Mouse (Mus musculus): ENCODE results near the gene Scamp2. TPM values are rescaled to one million over a fixed set of nuclear protein-coding genes. Genes with fewer than 3 reads are reported as not detected.

Gene Scamp2
- polyA plus RNA-seq, 1 experiment from 2014 or later: 26.2 TPM

Other genes starting within 250 kb of the Scamp2 start
- 9.0 and 10.4 TPM in 2 replicates for gene Ppcdc, start 120.8 kb upstream of the Scamp2 start, polyA plus RNA-seq (2015; fragmentation: Nextera tagmentation; extraction: Ambion mirVana)
- gene Scamp5, start 92.9 kb upstream of the Scamp2 start, polyA plus RNA-seq (2015; fragmentation: Nextera tagmentation; extraction: Ambion mirVana): 7.8 and 7.9 TPM in 2 replicates
- 0.41 and 0.57 TPM in 2 replicates for gene Rpp25, start 56.9 kb upstream of the Scamp2 start, polyA plus RNA-seq (2015; fragmentation: Nextera tagmentation; extraction: Ambion mirVana)
- 266 and 275 TPM in 2 replicates for gene Cox5a, start 39.7 kb upstream of the Scamp2 start, polyA plus RNA-seq (2015; fragmentation: Nextera tagmentation; extraction: Ambion mirVana)
- gene Fam219b, start 23.4 kb upstream of the Scamp2 start, polyA plus RNA-seq (2015; fragmentation: Nextera tagmentation; extraction: Ambion mirVana): 5.3 and 5.7 TPM in 2 replicates
- 9.9 and 12.3 TPM in 2 replicates for gene Mpi, start 8.2 kb upstream of the Scamp2 start, polyA plus RNA-seq (2015; fragmentation: Nextera tagmentation; extraction: Ambion mirVana)
- 5.2 and 5.5 TPM in 2 replicates for gene Ulk3, start 28.5 kb downstream of the Scamp2 start, polyA plus RNA-seq (2015; fragmentation: Nextera tagmentation; extraction: Ambion mirVana)
- not detected in 2 replicates for gene Cplx3, start 45.3 kb downstream of the Scamp2 start, polyA plus RNA-seq (2015; fragmentation: Nextera tagmentation; extraction: Ambion mirVana)
- gene Lman1l, start 59.8 kb downstream of the Scamp2 start, polyA plus RNA-seq (2015; fragmentation: Nextera tagmentation; extraction: Ambion mirVana): not detected in 2 replicates
- 13.3 and 13.5 TPM in 2 replicates for gene Csk, start 92.7 kb downstream of the Scamp2 start, polyA plus RNA-seq (2015; fragmentation: Nextera tagmentation; extraction: Ambion mirVana)
- gene Cyp1a2, start 122.8 kb downstream of the Scamp2 start, polyA plus RNA-seq (2015; fragmentation: Nextera tagmentation; extraction: Ambion mirVana): 0.12 TPM in 2 replicates
- 0.05 and 0.07 TPM in 2 replicates for gene Cyp1a1, start 127.0 kb downstream of the Scamp2 start, polyA plus RNA-seq (2015; fragmentation: Nextera tagmentation; extraction: Ambion mirVana)
- 15.2 and 17.0 TPM in 2 replicates for gene Edc3, start 147.6 kb downstream of the Scamp2 start, polyA plus RNA-seq (2015; fragmentation: Nextera tagmentation; extraction: Ambion mirVana)
- 93.5 and 104 TPM in 2 replicates for gene Clk3, start 204.9 kb downstream of the Scamp2 start, polyA plus RNA-seq (2015; fragmentation: Nextera tagmentation; extraction: Ambion mirVana)

Measured in liver, embryonic 16.5 days (tissue).